Mouse (Mus musculus) G1E (cell line): ENCODE data around the gene Zfp143.

Experiments used
- CTCF ChIP-seq: IDR thresholded peaks from 2 replicates; pipeline ENCODE4 v1.5.1; 2012; ENCODE audit warnings: low read depth, low read length, inconsistent platforms, mixed read lengths
- GATA1 ChIP-seq: IDR thresholded peaks from 2 replicates; pipeline ENCODE4 v1.6.1; 2012; ENCODE audit warnings: borderline replicate concordance, low read length, inconsistent platforms, mixed read lengths
- GATA2 ChIP-seq: IDR thresholded peaks from 2 replicates; pipeline ENCODE4 v1.6.1; 2012; ENCODE audit warnings: low read depth, low read length, inconsistent platforms, borderline replicate concordance
- POLR2AphosphoS5 ChIP-seq: IDR thresholded peaks from 2 replicates; pipeline ENCODE4 v1.6.1; 2012; ENCODE audit warnings: low read depth, low read length, inconsistent platforms; ENCODE audit not compliant: insufficient replicate concordance
- TAL1 ChIP-seq: conservative IDR thresholded peaks from 2 replicates; pipeline ENCODE4 v1.6.1; 2012; ENCODE audit warnings: low read depth, low read length, inconsistent platforms, mixed read lengths

GRCm38 (mm10) chr7:110096332-110096731 lies 35.3 kb downstream of the Zfp143 start:
- TF ChIP-seq CTCF (no peak), GATA1 (no peak), TAL1 (no peak), GATA2 (no peak), POLR2AphosphoS5 (no peak)
